Mouse (Mus musculus): ENCODE measurements around the gene Nckap5. TPM values are rescaled to one million over a fixed set of nuclear protein-coding genes. Genes with fewer than 3 reads are reported as not detected.

Nckap5 gene
- polyA plus RNA-seq, 1 experiment from 2014 or later, result 12.3 TPM

- no peak for TF ChIP-seq CTCF (IDR thresholded peaks at IDR 0.05; ENCODE audit: low read depth)
- Histone ChIP-seq H3K4me2 (replicated peaks; ENCODE audit: low read depth) (no peak overlapping the region), H3K27me3 (replicated peaks; ENCODE audit: control insufficient read depth, insufficient read depth, low read length) (no peaks in the 10 kb centered on the region), H3K4me3 (ENCODE audit: low read depth, low read length) (no peak overlapping the region), H3K36me3 (ENCODE audit: control insufficient read depth, insufficient read depth) (no peaks in the 10 kb centered on the region), H3K27ac (ENCODE audit: low read depth, low read length) (no peak overlapping the region), H3K9me3 (ENCODE audit: control insufficient read depth) (no peaks in the 10 kb centered on the region), H3K9ac (ENCODE audit: low read depth, low read length) (no peak overlapping the region), H3K4me1 (replicated peaks; ENCODE audit: control insufficient read depth, insufficient read depth, low read length) (no peaks in the 10 kb centered on the region)
- 89% methylated on average over 9 of the region's 9 CpGs for WGBS
- no peak for ATAC-seq
These were observed 937.4 kb downstream of the Nckap5 start for GRCm38 (mm10) chr1:125893158-125893557.

GRCm38 (mm10) chr1:125870056-125870455 is 960.5 kb downstream of the Nckap5 start:
- H3K27ac ChIP-seq (ENCODE audit: low read depth, low read length), result no peak overlapping the region
- H3K27me3 ChIP-seq (replicated peaks; ENCODE audit: control insufficient read depth, insufficient read depth, low read length), result no peaks in the 10 kb centered on the region
- no peak for TF ChIP-seq CTCF (IDR thresholded peaks at IDR 0.05; ENCODE audit: low read depth)
- no peaks in the 10 kb centered on the region for H3K9me3 ChIP-seq (ENCODE audit: control insufficient read depth)
- no peaks in the 10 kb centered on the region for H3K4me1 ChIP-seq (replicated peaks; ENCODE audit: control insufficient read depth, insufficient read depth, low read length)
- no peak for ATAC-seq
- no peak overlapping the region for H3K9ac ChIP-seq (ENCODE audit: low read depth, low read length)
- 59% methylated on average over 7 of the region's 7 CpGs for WGBS
- H3K4me2 ChIP-seq (replicated peaks; ENCODE audit: low read depth), result no peak overlapping the region
- no peaks in the 10 kb centered on the region; the same call in 1 of the 2 replicates for H3K36me3 ChIP-seq (ENCODE audit: control insufficient read depth, insufficient read depth)
- H3K4me3 ChIP-seq (ENCODE audit: low read depth, low read length), result no peak overlapping the region
